Comparison of ENCODE assay signal across 24 mouse cellular contexts in genomic region chr10:66295628-66296027, GRCm38 (mm10).
DNase-seq lines count a peak whose midpoint lies in the region; ATAC-seq and TF ChIP-seq lines count a peak whose summit lies in the region.
"Had no signal": no experiment of that assay in that cellular context is flagged by ENCODE, and none has a peak within 500 bp of the region (broad histone marks: within the 10 kb centered on the region; RNA-seq: fewer than 3 reads in every experiment).

No protein-coding gene starts in this region.

- H3K79me2 ChIP-seq in CH12.LX (replicated peaks; ENCODE audit: control insufficient read depth, extremely low read depth, insufficient read depth, poor library complexity, severe bottlenecking): no peaks in the 10 kb centered on the region

- no peak overlapping the region for H3K4me3 ChIP-seq in forebrain, embryonic 14.5 days (ENCODE audit: low read depth, low read length)
- H3K4me3 ChIP-seq in forebrain, embryonic 10.5 days: no peak overlapping the region
- no peak overlapping the region for H3K4me3 ChIP-seq in midbrain, embryonic 14.5 days (replicated peaks; ENCODE audit: low read depth, low read length)
- H3K4me3 ChIP-seq in midbrain, postnatal 0 days (ENCODE audit: low read depth, low read length): no peak overlapping the region
- H3K4me3 ChIP-seq in CH12.LX (replicated peaks in 1 of 3; ENCODE audit: low read depth in 2 of 3, low read length in 2 of 3, poor library complexity in 1 of 3) (no peak overlapping the region), ES-E14 (ENCODE audit: insufficient read depth in 1 of 2, low read depth in 1 of 2, low read length in 2 of 2, poor library complexity in 1 of 2, severe bottlenecking in 1 of 2) (no peak overlapping the region)
- no peak overlapping the region for H3K4me3 ChIP-seq in hindbrain, embryonic 10.5 days
- H3K4me3 ChIP-seq: forebrain, embryonic 15.5 days had no signal

- dilution Hi-C loops in CH12.LX (cut with MboI; ENCODE audit: extremely low pct_ligation_motif_present, extremely low pct_unique_long_range_greater_than_20kb, low sequenced_read_pairs): no loop called here

- H3K9me3 ChIP-seq in forebrain, embryonic 14.5 days (replicated peaks; ENCODE audit: control insufficient read depth, low read length): no peaks in the 10 kb centered on the region
- no peaks in the 10 kb centered on the region for H3K9me3 ChIP-seq in forebrain, embryonic 10.5 days
- no peaks in the 10 kb centered on the region for H3K9me3 ChIP-seq in midbrain, embryonic 14.5 days (ENCODE audit: control insufficient read depth, low read length)
- no peaks in the 10 kb centered on the region for H3K9me3 ChIP-seq in midbrain, postnatal 0 days (ENCODE audit: low read length)
- H3K9me3 ChIP-seq in CH12.LX (replicated peaks; ENCODE audit: low read length): no peaks in the 10 kb centered on the region
- no peaks in the 10 kb centered on the region for H3K9me3 ChIP-seq in ES-E14 (ENCODE audit: control insufficient read depth, insufficient read depth, low read depth, low read length)
- no peaks in the 10 kb centered on the region for H3K9me3 ChIP-seq in hindbrain, embryonic 10.5 days
- H3K9me3 ChIP-seq: forebrain, embryonic 15.5 days; G1E had no signal

- no peak for TF ChIP-seq RAD21 in CH12.LX (IDR thresholded peaks at IDR 0.05; ENCODE audit: low read depth, low read length)

- no peak for TF ChIP-seq CTCF in midbrain, postnatal 0 days (IDR thresholded peaks at IDR 0.05)
- no peak for TF ChIP-seq CTCF in CH12.LX (conservative IDR thresholded peaks at IDR 0.05 in 1 of 2, IDR thresholded peaks at IDR 0.05 in 1 of 2; ENCODE audit: low read depth in 2 of 2, low read length in 2 of 2)

- 51% methylated on average over 4 of the region's 4 CpGs for WGBS in forebrain, embryonic 14.5 days
- 64% methylated on average over 4 of the region's 4 CpGs for WGBS in forebrain, embryonic 10.5 days
- 65% methylated on average over 4 of the region's 4 CpGs for WGBS in midbrain, embryonic 14.5 days
- WGBS in midbrain, postnatal 0 days: 60% methylated on average over 4 of the region's 4 CpGs
- WGBS in hindbrain, embryonic 10.5 days: 63% methylated on average over 4 of the region's 4 CpGs

- no peaks in the 10 kb centered on the region for H3K36me3 ChIP-seq in forebrain, embryonic 14.5 days (ENCODE audit: control insufficient read depth, insufficient read depth, low read length)
- no peaks in the 10 kb centered on the region for H3K36me3 ChIP-seq in forebrain, embryonic 10.5 days (replicated peaks)
- no peaks in the 10 kb centered on the region for H3K36me3 ChIP-seq in midbrain, embryonic 14.5 days (ENCODE audit: control insufficient read depth, insufficient read depth, low read length)
- no peaks in the 10 kb centered on the region for H3K36me3 ChIP-seq in midbrain, postnatal 0 days (ENCODE audit: insufficient read depth, low read length)
- H3K36me3 ChIP-seq in CH12.LX (replicated peaks in 1 of 2; ENCODE audit: control insufficient read depth in 1 of 2, insufficient read depth in 1 of 2, low read length in 1 of 2) (no peaks in the 10 kb centered on the region), ES-E14 (ENCODE audit: control insufficient read depth, insufficient read depth, low read length, poor library complexity, severe bottlenecking) (no peaks in the 10 kb centered on the region)
- H3K36me3 ChIP-seq in hindbrain, embryonic 10.5 days: no peaks in the 10 kb centered on the region
- H3K36me3 ChIP-seq: forebrain, embryonic 15.5 days; G1E had no signal

- H3K4me2 ChIP-seq in forebrain, embryonic 14.5 days (ENCODE audit: low read length): no peak overlapping the region
- H3K4me2 ChIP-seq in midbrain, embryonic 14.5 days (ENCODE audit: low read length): no peak overlapping the region
- H3K4me2 ChIP-seq in midbrain, postnatal 0 days (ENCODE audit: low read depth, low read length, poor library complexity, severe bottlenecking): no peak overlapping the region
- no peak overlapping the region for H3K4me2 ChIP-seq in CH12.LX (ENCODE audit: insufficient read depth, low read depth, poor library complexity, severe bottlenecking)
- H3K4me2 ChIP-seq: forebrain, embryonic 15.5 days; heart, embryonic 11.5 days; hindbrain, embryonic 14.5 days had no signal

- H3K9ac ChIP-seq in forebrain, embryonic 14.5 days (ENCODE audit: low read length): no peak overlapping the region
- no peak overlapping the region for H3K9ac ChIP-seq in midbrain, embryonic 14.5 days (replicated peaks; ENCODE audit: low read length)
- H3K9ac ChIP-seq in midbrain, postnatal 0 days (replicated peaks; ENCODE audit: low read length, poor library complexity, severe bottlenecking): no peak overlapping the region
- H3K9ac ChIP-seq in CH12.LX (ENCODE audit: insufficient read depth, low read depth) (no peak overlapping the region), ES-E14 (ENCODE audit: insufficient read depth, low read depth, low read length, poor library complexity, severe bottlenecking) (no peak overlapping the region)
- H3K9ac ChIP-seq: forebrain, embryonic 15.5 days; hindbrain, embryonic 14.5 days had no signal

- no peak for TF ChIP-seq POLR2A in CH12.LX (IDR thresholded peaks at IDR 0.05; ENCODE audit: low read depth, low read length)

- H3K27ac ChIP-seq in forebrain, embryonic 14.5 days (ENCODE audit: low read depth, low read length): no peak overlapping the region
- no peak overlapping the region for H3K27ac ChIP-seq in forebrain, embryonic 10.5 days
- H3K27ac ChIP-seq in midbrain, embryonic 14.5 days (replicated peaks; ENCODE audit: low read depth, low read length): no peak overlapping the region
- H3K27ac ChIP-seq in midbrain, postnatal 0 days (ENCODE audit: low read depth, low read length): no peak overlapping the region
- no peak overlapping the region for H3K27ac ChIP-seq in CH12.LX (ENCODE audit: insufficient read depth, low read depth)
- H3K27ac ChIP-seq in ES-E14 (ENCODE audit: insufficient read depth, low read depth, low read length, poor library complexity, severe bottlenecking): no peak overlapping the region
- H3K27ac ChIP-seq in hindbrain, embryonic 10.5 days: no peak overlapping the region
- H3K27ac ChIP-seq: forebrain, embryonic 15.5 days; hindbrain, embryonic 14.5 days; hindbrain, postnatal 0 days had no signal

- DNase-seq in forebrain, embryonic 14.5 days (ENCODE audit: low spot score): peak; percentile 27
- DNase-seq in forebrain, embryonic 10.5 days (ENCODE audit: extremely low spot score, low spot score): no peak
- DNase-seq in midbrain, embryonic 14.5 days: peak; percentile 9
- DNase-seq in midbrain, postnatal 0 days (ENCODE audit: low spot score): no peak
- no peak for DNase-seq in CH12.LX (ENCODE audit: extremely low read depth)
- DNase-seq in ES-E14 (ENCODE audit: low read depth, low spot score): no peak
- DNase-seq in hindbrain, embryonic 10.5 days (ENCODE audit: low spot score): no peak
- DNase-seq: adrenal gland, postnatal 14 days; cerebellum, adult 11-12 months; cerebellum, adult 8-10 months; cerebellum, postnatal 10 days; cerebellum, postnatal 36 days; gastrocnemius, postnatal 10 days; gastrocnemius, postnatal 36 days; kidney, adult 18-20 months had no signal

- peak; percentile 57; the same call in 1 of the 2 replicates for ATAC-seq in forebrain, embryonic 14.5 days
- no peak for ATAC-seq in midbrain, embryonic 14.5 days (ENCODE audit: low FRiP score, low TSS enrichment)
- ATAC-seq in midbrain, postnatal 0 days (ENCODE audit: low FRiP score): no peak
- ATAC-seq: CD4-positive, CD25-positive, alpha-beta regulatory T cell, adult 4 months; forebrain, embryonic 15.5 days; hindbrain, postnatal 0 days; inflammation-experienced regulatory T-cells, adult 6 months; intestine, embryonic 16.5 days; Patski had no signal

- H3K27me3 ChIP-seq in forebrain, embryonic 14.5 days (replicated peaks; ENCODE audit: control insufficient read depth, insufficient read depth, low read length): no peaks in the 10 kb centered on the region
- H3K27me3 ChIP-seq in forebrain, embryonic 10.5 days (ENCODE audit: poor library complexity, severe bottlenecking): no peaks in the 10 kb centered on the region
- no peaks in the 10 kb centered on the region for H3K27me3 ChIP-seq in midbrain, embryonic 14.5 days (ENCODE audit: control insufficient read depth, insufficient read depth, low read length)
- H3K27me3 ChIP-seq in midbrain, postnatal 0 days (ENCODE audit: insufficient read depth, low read length): no peaks in the 10 kb centered on the region
- H3K27me3 ChIP-seq in CH12.LX (replicated peaks): no peaks in the 10 kb centered on the region
- no peaks in the 10 kb centered on the region for H3K27me3 ChIP-seq in hindbrain, embryonic 10.5 days (ENCODE audit: insufficient read depth, poor library complexity, severe bottlenecking)

- in situ Hi-C loops in CH12.LX (cut with MboI; ENCODE audit: low pct_ligation_motif_present, low pct_unique_long_range_greater_than_20kb, low sequenced_read_pairs): no loop called here
- in situ Hi-C loops in ES-E14 (cut with MboI; ENCODE audit: low sequenced_read_pairs in 2 of 2, unreplicated experiment in 2 of 2): no loop called here

- no peaks in the 10 kb centered on the region; the same call in 1 of the 2 replicates for H3K4me1 ChIP-seq in forebrain, embryonic 14.5 days (ENCODE audit: control insufficient read depth, insufficient read depth, low read length)
- H3K4me1 ChIP-seq in forebrain, embryonic 10.5 days: no peaks in the 10 kb centered on the region
- H3K4me1 ChIP-seq in midbrain, embryonic 14.5 days (ENCODE audit: control insufficient read depth, insufficient read depth, low read length): 0 out of 2 replicates have a peak, but pooled peaks cover 2% of the 10 kb centered on the region
- H3K4me1 ChIP-seq in midbrain, postnatal 0 days (ENCODE audit: insufficient read depth, low read length): no peaks in the 10 kb centered on the region
- H3K4me1 ChIP-seq in CH12.LX (ENCODE audit: control insufficient read depth in 1 of 2, insufficient read depth in 2 of 2) (no peaks in the 10 kb centered on the region), ES-E14 (ENCODE audit: control insufficient read depth in 2 of 2, insufficient read depth in 2 of 2, low read length in 2 of 2, poor library complexity in 1 of 2) (no peaks in the 10 kb centered on the region)
- no peaks in the 10 kb centered on the region for H3K4me1 ChIP-seq in hindbrain, embryonic 10.5 days (replicated peaks)

- no peak for TF ChIP-seq EP300 in CH12.LX (IDR thresholded peaks at IDR 0.05; ENCODE audit: low read length)

TF ChIP-seq in CH12.LX, 34 proteins besides CTCF, POLR2A, EP300 and RAD21:
- TF ChIP-seq HCFC1 (IDR thresholded peaks at IDR 0.05; ENCODE audit: low read depth, low read length) (no peak), MAX (IDR thresholded peaks at IDR 0.05; ENCODE audit: low read length) (no peak), MAFK (IDR thresholded peaks at IDR 0.05; ENCODE audit: insufficient replicate concordance, low read length) (peak; percentile 72)

TF ChIP-seq in ES-E14, 5 proteins besides CTCF, POLR2A, EP300 and RAD21:
- TF ChIP-seq MAFK (IDR thresholded peaks at IDR 0.05; ENCODE audit: insufficient read depth, low read depth, low read length): peak; percentile 90
- no peak for TF ChIP-seq HCFC1 (IDR thresholded peaks at IDR 0.05; ENCODE audit: borderline replicate concordance, insufficient read depth, low read length)
- TF ChIP-seq CHD2 (IDR thresholded peaks at IDR 0.05; ENCODE audit: low read depth, low read length): no peak
- no peak for TF ChIP-seq ZNF384 (IDR thresholded peaks at IDR 0.05; ENCODE audit: low read depth, low read length)
- no peak for TF ChIP-seq ZC3H11A (IDR thresholded peaks at IDR 0.05; ENCODE audit: borderline replicate concordance, low read depth, low read length)

Comparison
In these comparisons a context has a peak if more than half of its experiments do, and no peak if none do; other contexts are left out.
1. DNase-seq: peak in forebrain, embryonic 14.5 days (single experiment) and midbrain, embryonic 14.5 days (single experiment); none in forebrain, embryonic 10.5 days (single experiment), midbrain, postnatal 0 days (single experiment), CH12.LX (single experiment), ES-E14 (single experiment) and hindbrain, embryonic 10.5 days (single experiment).